Mouse (Mus musculus) CH12.LX (cell line): ENCODE measurements around the gene Immp2l. TPM values are rescaled to one million over a fixed set of nuclear protein-coding genes. Genes with fewer than 3 reads are reported as not detected.

ENCODE experiments used
- DNase-seq: peaks from one replicate; pipeline ENCODE4 v3.0.0-alpha.2; 2013; ENCODE audit errors: extremely low read depth
- H3K27ac ChIP-seq: 2 replicates; pipeline ENCODE4 v1.5.1; 2012; ENCODE audit warnings: low read depth, mild to moderate bottlenecking, control low read depth, moderate library complexity; ENCODE audit not compliant: insufficient read depth
- H3K27me3 ChIP-seq: replicated peaks from 2 replicates; pipeline ENCODE3; 2012; ENCODE audit warnings: inconsistent platforms
- H3K36me3 ChIP-seq, 2 experiments: replicated peaks in 1 of 2; 2 replicates each; pipeline versions ENCODE3 to v1.6.1; 2012; ENCODE audit warnings: inconsistent platforms in 1 of 2, low read length in 1 of 2, mild to moderate bottlenecking in 1 of 2, mixed read lengths in 1 of 2, moderate library complexity in 1 of 2; ENCODE audit not compliant: control insufficient read depth in 1 of 2, insufficient read depth in 1 of 2
- H3K4me1 ChIP-seq, 2 experiments: 2 replicates each; pipeline ENCODE4 v1.6.1; 2012; ENCODE audit warnings: inconsistent platforms in 1 of 2, moderate library complexity in 1 of 2; ENCODE audit not compliant: insufficient read depth in 2 of 2, control insufficient read depth in 1 of 2
- H3K4me2 ChIP-seq: 2 replicates; pipeline ENCODE4 v1.6.1; 2012; ENCODE audit warnings: low read depth, mild to moderate bottlenecking, control low read depth; ENCODE audit not compliant: poor library complexity, insufficient read depth, severe bottlenecking
- H3K4me3 ChIP-seq, 3 experiments: fragments of 150-350 bp in 1 of 3; sonication (generic) in 1 of 3; replicated peaks in 1 of 3; 2 replicates each; pipeline versions ENCODE3 to v1.5.1; 2011 to 2012; ENCODE audit warnings: low read depth in 2 of 3, low read length in 2 of 3, mild to moderate bottlenecking in 2 of 3, moderate library complexity in 2 of 3, control low read depth in 1 of 3, improper control_type of control experiment in 1 of 3, inconsistent platforms in 1 of 3, mixed read lengths in 1 of 3; ENCODE audit not compliant: poor library complexity in 1 of 3
- H3K79me2 ChIP-seq: replicated peaks from 2 replicates; pipeline ENCODE4 v1.6.1; 2012; ENCODE audit warnings: mild to moderate bottlenecking, moderate library complexity; ENCODE audit not compliant: control insufficient read depth, poor library complexity, insufficient read depth, severe bottlenecking; ENCODE audit errors: extremely low read depth
- H3K9ac ChIP-seq: 2 replicates; pipeline ENCODE4 v1.6.1; 2012; ENCODE audit warnings: low read depth, mild to moderate bottlenecking, control low read depth, moderate library complexity; ENCODE audit not compliant: insufficient read depth
- H3K9me3 ChIP-seq: replicated peaks from 2 replicates; pipeline ENCODE3; 2012; ENCODE audit warnings: low read length, inconsistent platforms, mixed read lengths
- BHLHE40 ChIP-seq: IDR thresholded peaks from 2 replicates; pipeline ENCODE4 v1.6.1; 2011; ENCODE audit warnings: mild to moderate bottlenecking, low read depth, low read length, improper control_type of control experiment
- EP300 ChIP-seq: IDR thresholded peaks from 2 replicates; pipeline ENCODE4 v1.6.1; 2011; ENCODE audit warnings: low read length, improper control_type of control experiment
- HCFC1 ChIP-seq: IDR thresholded peaks from 2 replicates; pipeline ENCODE4 v1.6.1; 2012; ENCODE audit warnings: low read depth, mild to moderate bottlenecking, inconsistent platforms, low read length, improper control_type of control experiment
- JUND ChIP-seq: conservative IDR thresholded peaks from 2 replicates; pipeline ENCODE4 v1.6.1; 2011; ENCODE audit warnings: low read depth, low read length, improper control_type of control experiment
- MAFK ChIP-seq: IDR thresholded peaks from 2 replicates; pipeline ENCODE4 v1.6.1; 2011; ENCODE audit warnings: low read length, improper control_type of control experiment; ENCODE audit not compliant: insufficient replicate concordance
- MAX ChIP-seq: IDR thresholded peaks from 2 replicates; pipeline ENCODE4 v1.6.1; 2011; ENCODE audit warnings: low read length, improper control_type of control experiment
- MAZ ChIP-seq: IDR thresholded peaks from 2 replicates; pipeline ENCODE4 v1.6.1; 2012; ENCODE audit warnings: low read depth, mild to moderate bottlenecking, inconsistent platforms, low read length, improper control_type of control experiment, moderate library complexity
- MEF2A ChIP-seq: IDR thresholded peaks from 2 replicates; pipeline ENCODE4 v1.6.1; 2014; ENCODE audit warnings: low read depth, mild to moderate bottlenecking, inconsistent platforms, low read length, improper control_type of control experiment, borderline replicate concordance
- MYC ChIP-seq: IDR thresholded peaks from 2 replicates; pipeline ENCODE4 v1.6.1; 2011; ENCODE audit warnings: low read depth, mild to moderate bottlenecking, improper control_type of control experiment, low read length
- POLR2AphosphoS2 ChIP-seq: IDR thresholded peaks from 2 replicates; pipeline ENCODE4 v1.6.1; 2011; ENCODE audit warnings: low read depth, low read length, improper control_type of control experiment
- RAD21 ChIP-seq: IDR thresholded peaks from 2 replicates; pipeline ENCODE4 v1.6.1; 2011; ENCODE audit warnings: low read depth, mild to moderate bottlenecking, low read length, improper control_type of control experiment, moderate library complexity
- SMC3 ChIP-seq: IDR thresholded peaks from 2 replicates; pipeline ENCODE4 v1.6.1; 2011; ENCODE audit warnings: low read depth, low read length, improper control_type of control experiment
- TBP ChIP-seq: conservative IDR thresholded peaks from 2 replicates; pipeline ENCODE4 v1.6.1; 2011; ENCODE audit warnings: low read depth, low read length, improper control_type of control experiment
- UBTF ChIP-seq: IDR thresholded peaks from 2 replicates; pipeline ENCODE4 v1.6.1; 2012; ENCODE audit warnings: low read depth, mild to moderate bottlenecking, inconsistent platforms, low read length, improper control_type of control experiment, moderate library complexity
- USF1 ChIP-seq: IDR thresholded peaks from 2 replicates; pipeline ENCODE4 v1.6.1; 2014; ENCODE audit warnings: low read depth, mild to moderate bottlenecking, inconsistent platforms, low read length, improper control_type of control experiment
- USF2 ChIP-seq: conservative IDR thresholded peaks from 2 replicates; pipeline ENCODE4 v1.6.1; 2011; ENCODE audit warnings: low read depth, low read length, improper control_type of control experiment
- ZC3H11A ChIP-seq: IDR thresholded peaks from 2 replicates; pipeline ENCODE4 v1.6.1; 2012; ENCODE audit warnings: low read depth, mild to moderate bottlenecking, inconsistent platforms, low read length, improper control_type of control experiment
- ZKSCAN1 ChIP-seq: IDR thresholded peaks from 2 replicates; pipeline ENCODE4 v1.6.1; 2012; ENCODE audit warnings: low read depth, inconsistent platforms, low read length, improper control_type of control experiment, borderline replicate concordance
- ZNF384 ChIP-seq: IDR thresholded peaks from 2 replicates; pipeline ENCODE4 v1.6.1; 2012; ENCODE audit warnings: low read depth, low read length, improper control_type of control experiment, inconsistent platforms
- dilution Hi-C: fragments of 300-500 bp; cut with MboI; formaldehyde crosslinking; loops from 2 replicates; pipeline ENCODE4 v1.14.3; 2020; ENCODE audit warnings: low sequenced_read_pairs; ENCODE audit not compliant: extremely low pct_unique_long_range_greater_than_20kb, extremely low pct_ligation_motif_present
- in situ Hi-C: fragments of 300-500 bp; cut with MboI; formaldehyde crosslinking; loops from 3 replicates; pipeline ENCODE4 v1.14.3; 2019; ENCODE audit warnings: low sequenced_read_pairs, low pct_ligation_motif_present, low pct_unique_long_range_greater_than_20kb, mixed read lengths
- polyA plus RNA-seq: library from polyadenylated mRNA; unstranded; fragments of >175 nt; gene quantifications from 2 replicates; pipeline ENCODE4 v1.2.1, GENCODE M21; 2012; ENCODE audit warnings: low read depth; ENCODE audit not compliant: insufficient read length
- total RNA-seq, 2 experiments: library from RNA; depleted of rRNA; stranded (reverse); fragments of 300-350 nt in 1 of 2; fragments of >200 nt in 1 of 2; gene quantifications; 2 replicates each; pipeline ENCODE4 v1.2.3; 2012 to 2014

Gene Immp2l
- total and polyA plus RNA-seq, 3 experiments, result 4.8 to 16.5 (median 9.9) TPM

- TF ChIP-seq BHLHE40 (no peak), MYC (no peak), MAFK (no peak)
- H3K9me3 ChIP-seq, result no peaks in the 10 kb centered on the region
- no peak for DNase-seq
- H3K36me3 ChIP-seq, result no peaks in the 10 kb centered on the region
- H3K9ac ChIP-seq, result no peak overlapping the region
- peaks cover 0 to 5% of the 10 kb centered on the region in 2 experiments; a peak in 1 of 4 replicates for H3K4me1 ChIP-seq
- H3K4me3 ChIP-seq, result no peak overlapping the region
- H3K4me2 ChIP-seq, result no peak overlapping the region
- no peaks in the 10 kb centered on the region for H3K79me2 ChIP-seq
- dilution Hi-C loops, result no loop called here
- in situ Hi-C loops, result no loop called here
- no peak overlapping the region for H3K27ac ChIP-seq
- H3K27me3 ChIP-seq, result no peaks in the 10 kb centered on the region
Observed at GRCm38 (mm10) chr12:41949409-41949808, 925.5 kb downstream of the Immp2l start.

DNA sequence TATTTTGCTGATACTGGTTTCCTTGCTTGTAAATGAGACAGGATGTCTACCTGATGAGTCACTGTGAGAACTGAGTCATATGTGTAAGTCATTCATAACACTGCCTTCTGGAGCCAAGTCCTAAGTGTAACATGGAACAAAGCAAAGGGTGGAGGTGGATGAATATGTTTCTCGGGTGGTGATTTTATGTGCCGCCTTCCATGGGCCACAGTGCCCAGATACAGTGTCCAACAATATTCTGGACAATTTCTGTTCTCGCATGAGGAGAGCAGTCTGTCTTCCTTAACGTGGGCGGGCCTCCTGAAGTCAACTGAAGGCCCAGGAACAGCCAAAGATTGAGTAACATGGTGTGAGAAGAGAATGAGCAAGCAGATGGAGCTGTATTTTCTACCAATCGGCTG is 926.0 kb downstream of the Immp2l start:
- Histone ChIP-seq H3K36me3 (no peaks in the 10 kb centered on the region), H3K4me2 (no peak overlapping the region), H3K79me2 (no peaks in the 10 kb centered on the region), H3K4me3 (no peak overlapping the region), H3K27me3 (no peaks in the 10 kb centered on the region), H3K27ac (no peak overlapping the region), H3K9me3 (no peaks in the 10 kb centered on the region), H3K4me1 (peaks cover 0 to 5% of the 10 kb centered on the region in 2 experiments; a peak in 1 of 4 replicates), H3K9ac (no peak overlapping the region)
- in situ Hi-C loops, result no loop called here
- TF ChIP-seq MAX (no peak), JUND (no peak), USF1 (no peak), SMC3 (no peak), UBTF (no peak), MAZ (no peak)
- DNase-seq, result peak; percentile 24
- dilution Hi-C loops, result no loop called here

GRCm38 (mm10) chr12:41950726-41951125 is 926.8 kb downstream of the Immp2l start:
- peaks cover 0 to 5% of the 10 kb centered on the region in 2 experiments; a peak in 1 of 4 replicates for H3K4me1 ChIP-seq
- no peak overlapping the region for H3K27ac ChIP-seq
- no peaks in the 10 kb centered on the region for H3K9me3 ChIP-seq
- no peak overlapping the region for H3K4me3 ChIP-seq
- no peaks in the 10 kb centered on the region for H3K79me2 ChIP-seq
- H3K4me2 ChIP-seq, result no peak overlapping the region
- H3K27me3 ChIP-seq, result no peaks in the 10 kb centered on the region
- dilution Hi-C loops (no loop called here), in situ Hi-C loops (no loop called here)
- DNase-seq, result no peak
- TF ChIP-seq MEF2A (no peak), HCFC1 (no peak), MAFK (no peak), ZNF384 (no peak), ZKSCAN1 (no peak), ZC3H11A (no peak), POLR2AphosphoS2 (no peak), EP300 (no peak), TBP (no peak), RAD21 (no peak), USF2 (no peak)
- H3K36me3 ChIP-seq, result no peaks in the 10 kb centered on the region
- no peak overlapping the region for H3K9ac ChIP-seq
